Mouse (Mus musculus): ENCODE results near the gene Zmynd8.

DNA sequence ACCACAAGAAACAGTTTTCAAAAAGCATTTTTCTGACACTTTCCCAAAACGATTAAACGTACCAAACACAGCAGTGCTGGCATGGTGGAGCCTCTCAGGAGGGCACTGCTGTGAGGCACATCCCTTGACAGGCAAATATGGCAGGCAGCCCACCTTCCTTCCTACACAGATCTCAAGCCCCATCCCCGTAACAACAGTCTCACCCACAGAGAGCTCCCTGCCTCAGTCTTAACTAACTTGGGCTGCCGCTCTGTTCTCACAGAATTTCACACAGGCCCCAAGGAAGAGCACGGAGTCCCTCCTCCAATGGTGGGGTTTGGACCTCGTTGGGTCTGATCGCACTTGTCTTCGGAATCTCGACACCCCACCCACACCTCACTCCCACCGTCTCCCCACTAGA, 56.6 kb downstream of the Zmynd8 start:
- TF ChIP-seq CTCF (IDR thresholded peaks at IDR 0.05; ENCODE audit: low read depth) (no peak), EP300 (IDR thresholded peaks at IDR 0.05; ENCODE audit: low read depth) (no peak)

Measured in liver, postnatal 0 days (tissue).